In the genomic region with DNA sequence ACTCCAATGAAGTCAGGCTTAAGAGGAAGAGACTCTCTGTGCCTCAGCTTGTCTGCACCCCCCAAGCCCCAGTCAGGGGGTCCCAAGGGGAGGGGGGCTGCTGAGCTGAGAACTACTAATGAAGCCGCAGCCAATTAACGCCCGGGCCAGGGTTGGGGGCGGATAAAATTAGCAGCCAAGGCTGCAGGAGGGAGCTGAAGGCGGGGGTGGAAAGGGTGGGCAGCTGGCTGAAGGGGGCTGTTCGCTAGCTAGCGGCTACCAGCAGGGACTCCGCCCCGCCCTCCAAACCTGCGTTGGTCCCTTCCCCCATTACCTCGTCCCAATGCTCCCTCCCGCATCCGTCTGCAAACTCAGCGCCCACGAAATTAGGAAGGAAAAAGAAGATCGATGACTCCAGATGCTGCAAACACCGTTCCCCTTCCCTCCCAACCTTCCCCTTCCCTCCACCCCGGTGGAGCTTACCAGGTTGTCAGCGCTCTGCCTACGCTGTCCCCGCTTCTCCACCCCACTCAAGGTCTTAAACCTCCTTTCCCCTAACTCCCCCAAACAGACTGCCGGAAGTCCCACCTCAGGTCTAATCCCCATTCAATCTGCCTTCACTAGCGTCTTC, we compare ENCODE assay signal across 11 mouse cellular contexts. TPM values are rescaled to one million over a fixed set of nuclear protein-coding genes. Genes with fewer than 3 reads are reported as not detected.
A peak's percentile ranks its signal among the peaks of the same experiment; 100 is the strongest.
DNase-seq lines count a peak whose midpoint lies in the region; ATAC-seq and TF ChIP-seq lines count a peak whose summit lies in the region.
"Had no signal": no experiment of that assay in that cellular context is flagged by ENCODE, and none has a peak within 500 bp of the region (broad histone marks: within the 10 kb centered on the region; RNA-seq: fewer than 3 reads in every experiment).

No protein-coding gene starts in this region.

- H3K4me1 ChIP-seq in ES-Bruce4 (ENCODE audit: control insufficient read depth, insufficient read depth, low read length) (peaks cover 2% of the 10 kb centered on the region), G1E (ENCODE audit: insufficient read depth, low read depth, low read length) (peaks cover 46% of the 10 kb centered on the region)
- peaks cover 73% of the 10 kb centered on the region for H3K4me1 ChIP-seq in hindbrain, embryonic 12.5 days
- H3K4me1 ChIP-seq in midbrain, embryonic 13.5 days (replicated peaks) = peaks cover 76% of the 10 kb centered on the region

- H3K36me3 ChIP-seq in ES-Bruce4 (ENCODE audit: control insufficient read depth, insufficient read depth, low read length, poor library complexity, severe bottlenecking) (no peaks in the 10 kb centered on the region), G1E (replicated peaks) (peaks cover 16% of the 10 kb centered on the region)
- H3K36me3 ChIP-seq in hindbrain, embryonic 12.5 days = 0 out of 2 replicates have a peak, but pooled peaks cover 3% of the 10 kb centered on the region
- 0 out of 2 replicates have a peak, but pooled peaks cover 4% of the 10 kb centered on the region for H3K36me3 ChIP-seq in midbrain, embryonic 13.5 days

- DNase-seq in G1E (ENCODE audit: low spot score) = no peak
- DNase-seq in adrenal gland, postnatal 10 days = no peak
- DNase-seq in lung, adult 18-20 months = no peak
- DNase-seq: lung, postnatal 36 days; spleen, adult 18-20 months had no signal

- no peak for TF ChIP-seq POLR2A in ES-Bruce4 (IDR thresholded peaks at IDR 0.05; ENCODE audit: insufficient read depth, low read length)

- no peak for ATAC-seq in G1E (ENCODE audit: extremely low read depth, insufficient number of reproducible peaks, low FRiP score, poor library complexity, severe bottlenecking)
- ATAC-seq in hindbrain, embryonic 12.5 days (ENCODE audit: low FRiP score) = 0 out of 2 replicates have a peak, but pooled peaks have one; percentile 11
- no peak for ATAC-seq in midbrain, embryonic 13.5 days
- no peak for ATAC-seq in megakaryocyte progenitor cell, adult 5-6 weeks (replicated peaks; ENCODE audit: poor library complexity)

- no peaks in the 10 kb centered on the region for H3K9me3 ChIP-seq in ES-Bruce4 (replicated peaks; ENCODE audit: control insufficient read depth, insufficient read depth, low read length, poor library complexity, severe bottlenecking)
- peaks cover 18% of the 10 kb centered on the region for H3K9me3 ChIP-seq in G1E (replicated peaks)
- no peaks in the 10 kb centered on the region for H3K9me3 ChIP-seq in hindbrain, embryonic 12.5 days (replicated peaks)
- no peaks in the 10 kb centered on the region for H3K9me3 ChIP-seq in midbrain, embryonic 13.5 days

- H3K27me3 ChIP-seq in ES-Bruce4 (ENCODE audit: control insufficient read depth, insufficient read depth, low read length, poor library complexity, severe bottlenecking) (no peaks in the 10 kb centered on the region; the same call in 1 of the 2 replicates), G1E (ENCODE audit: insufficient read depth, low read length) (peaks cover 56% of the 10 kb centered on the region)
- peaks cover 64% of the 10 kb centered on the region for H3K27me3 ChIP-seq in hindbrain, embryonic 12.5 days
- H3K27me3 ChIP-seq in midbrain, embryonic 13.5 days = peaks cover 69% of the 10 kb centered on the region

- TF ChIP-seq EP300 in ES-Bruce4 (IDR thresholded peaks at IDR 0.05; ENCODE audit: insufficient read depth, low read depth, low read length) = no peak

- H3K27ac ChIP-seq in ES-Bruce4 (ENCODE audit: insufficient read depth, low read length) = no peak overlapping the region
- peak overlapping the region; percentile 60 for H3K27ac ChIP-seq in hindbrain, embryonic 12.5 days
- peak overlapping the region; percentile 27 for H3K27ac ChIP-seq in midbrain, embryonic 13.5 days

- H3K9ac ChIP-seq in ES-Bruce4 (ENCODE audit: low read depth, poor library complexity, severe bottlenecking) = peak overlapping the region; percentile 17
- 0 out of 2 replicates have a peak overlapping the region, but pooled peaks have one; percentile 6 for H3K9ac ChIP-seq in hindbrain, embryonic 12.5 days
- peak overlapping the region; percentile 32 for H3K9ac ChIP-seq in midbrain, embryonic 13.5 days (replicated peaks)

- peak overlapping the region; percentile 54 for H3K4me3 ChIP-seq in ES-Bruce4 (ENCODE audit: low read depth, low read length)
- peak overlapping the region; percentile 64; the same call in 1 of the 2 replicates for H3K4me3 ChIP-seq in G1E (ENCODE audit: low read depth, low read length)
- no peak overlapping the region for H3K4me3 ChIP-seq in hindbrain, embryonic 12.5 days
- H3K4me3 ChIP-seq in midbrain, embryonic 13.5 days (replicated peaks) = peak overlapping the region; percentile 21

- TF ChIP-seq CTCF in ES-Bruce4 (IDR thresholded peaks at IDR 0.05; ENCODE audit: low read depth, low read length) (no peak), G1E (IDR thresholded peaks at IDR 0.05; ENCODE audit: low read depth, low read length) (no peak)

- peak overlapping the region; percentile 82 for H3K4me2 ChIP-seq in hindbrain, embryonic 12.5 days (replicated peaks)
- H3K4me2 ChIP-seq in midbrain, embryonic 13.5 days (replicated peaks) = peak overlapping the region; percentile 78

- 3% methylated on average over 23 of the region's 23 CpGs for WGBS in hindbrain, embryonic 12.5 days
- whole genome bisulfite sequencing in midbrain, embryonic 13.5 days = 1% methylated on average over 23 of the region's 23 CpGs

RNA-seq across cellular contexts. Expression of gene Shmt2, which starts 2.5 kb away (rescaled TPM):
- 67.4 and 68.2 TPM in 2 replicates for polyA plus RNA-seq in ES-Bruce4 (2011; ENCODE audit: insufficient read depth, insufficient read length, low read depth, missing spikeins)
- total RNA-seq in G1E (2014; fragmentation: Nextera tagmentation) = 338 and 343 TPM in 2 replicates
- 238 and 271 TPM in 2 replicates for total RNA-seq in G1E (2017)
- 622 and 702 TPM in 2 replicates for polyA plus RNA-seq in G1E (2012)
- 67.1 and 67.5 TPM in 2 replicates for polyA plus RNA-seq in hindbrain, embryonic 12.5 days (2016; fragmentation: Nextera tagmentation; extraction: Ambion mirVana)
- 54.3 and 56.2 TPM in 2 replicates for polyA plus RNA-seq in midbrain, embryonic 13.5 days (2015; fragmentation: Nextera tagmentation; extraction: Ambion mirVana)
- 10 to 100 TPM; 56.1 to 57.7 TPM for total RNA-seq in adrenal gland, postnatal 10 days (2021)
- total RNA-seq in megakaryocyte progenitor cell, adult 5-6 weeks (2015) = 91.3 and 92.6 TPM in 2 replicates
- 95.8 and 100 TPM in 2 replicates for total RNA-seq in megakaryocyte progenitor cell, adult 5-6 weeks (2017)

RNA-seq across cellular contexts. Expression of gene Nxph4, which starts 9.6 kb away (rescaled TPM):
- 0.79 TPM in 1 of 2 replicates, not detected in the other for polyA plus RNA-seq in ES-Bruce4 (2011; ENCODE audit: insufficient read depth, insufficient read length, low read depth, missing spikeins)
- not detected in 2 replicates for total RNA-seq in G1E (2014; fragmentation: Nextera tagmentation)
- total RNA-seq in G1E (2017) = 0.06 and 0.11 TPM in 2 replicates
- polyA plus RNA-seq in G1E (2012) = 0.22 and 0.40 TPM in 2 replicates
- polyA plus RNA-seq in hindbrain, embryonic 12.5 days (2016; fragmentation: Nextera tagmentation; extraction: Ambion mirVana) = 101 and 109 TPM in 2 replicates
- polyA plus RNA-seq in midbrain, embryonic 13.5 days (2015; fragmentation: Nextera tagmentation; extraction: Ambion mirVana) = 78.8 and 83.9 TPM in 2 replicates
- total RNA-seq in adrenal gland, postnatal 10 days (2021) = 1 to 10 TPM; 5.3 TPM
- total RNA-seq in megakaryocyte progenitor cell, adult 5-6 weeks (2015) = not detected in 2 replicates
- total RNA-seq in megakaryocyte progenitor cell, adult 5-6 weeks (2017) = not detected in 2 replicates
- total RNA-seq: MEL; neutrophil, adult 5-6 weeks had no signal

RNA-seq across cellular contexts. Expression of gene Ndufa4l2, which starts 10.0 kb away (rescaled TPM):
- polyA plus RNA-seq in ES-Bruce4 (2011; ENCODE audit: insufficient read depth, insufficient read length, low read depth, missing spikeins) (5.4 and 5.7 TPM in 2 replicates), G1E (2012) (1,245 and 1,719 TPM in 2 replicates)
- total RNA-seq in G1E (2014; fragmentation: Nextera tagmentation) (976 and 1,076 TPM in 2 replicates), G1E (2017) (238 and 262 TPM in 2 replicates)
- 7.7 and 8.4 TPM in 2 replicates for polyA plus RNA-seq in hindbrain, embryonic 12.5 days (2016; fragmentation: Nextera tagmentation; extraction: Ambion mirVana)
- polyA plus RNA-seq in midbrain, embryonic 13.5 days (2015; fragmentation: Nextera tagmentation; extraction: Ambion mirVana) = 11.5 and 13.8 TPM in 2 replicates
- 10 to 100 TPM; 49.3 to 56.4 TPM for total RNA-seq in adrenal gland, postnatal 10 days (2021)
- total RNA-seq in megakaryocyte progenitor cell, adult 5-6 weeks (2015) = not detected in 2 replicates
- not detected in 2 replicates for total RNA-seq in megakaryocyte progenitor cell, adult 5-6 weeks (2017)
- total RNA-seq: neutrophil, adult 5-6 weeks had no signal

RNA-seq across cellular contexts. Expression of gene Stac3, which starts 23.3 kb away (rescaled TPM):
- polyA plus RNA-seq in ES-Bruce4 (2011; ENCODE audit: insufficient read depth, insufficient read length, low read depth, missing spikeins) (1.9 and 2.6 TPM in 2 replicates), G1E (2012) (0.07 and 0.17 TPM in 2 replicates)
- total RNA-seq in G1E (2014; fragmentation: Nextera tagmentation) (1.2 TPM in 1 of 2 replicates, not detected in the other), G1E (2017) (0.60 and 0.93 TPM in 2 replicates)
- polyA plus RNA-seq in hindbrain, embryonic 12.5 days (2016; fragmentation: Nextera tagmentation; extraction: Ambion mirVana) = 2.2 and 4.8 TPM in 2 replicates
- polyA plus RNA-seq in midbrain, embryonic 13.5 days (2015; fragmentation: Nextera tagmentation; extraction: Ambion mirVana) = 1.6 and 2.3 TPM in 2 replicates
- total RNA-seq in adrenal gland, postnatal 10 days (2021) = 10 to 100 TPM in 1 of 2 experiments, 1 to 10 TPM in 1; 5.2 to 16.9 TPM
- 0.20 and 0.25 TPM in 2 replicates for total RNA-seq in megakaryocyte progenitor cell, adult 5-6 weeks (2015)
- 1.1 TPM in 1 of 2 replicates, not detected in the other for total RNA-seq in megakaryocyte progenitor cell, adult 5-6 weeks (2017)
- total RNA-seq: MEL had no signal

Comparison
In these comparisons a context has a peak if more than half of its experiments do, and no peak if none do; other contexts are left out.
1. RNA of gene Nxph4, which starts 9.6 kb away (polyA plus RNA-seq): 101 to 109 TPM in hindbrain, embryonic 12.5 days and 78.8 to 83.9 TPM in midbrain, embryonic 13.5 days; 0.22 to 0.40 TPM in G1E and 0.79 TPM in ES-Bruce4; every median in the first group is over 10 times any median in the second.
2. RNA of gene Ndufa4l2, which starts 10.0 kb away (polyA plus RNA-seq): 1,245 to 1,719 TPM in G1E; 11.5 to 13.8 TPM in midbrain, embryonic 13.5 days, 7.7 to 8.4 TPM in hindbrain, embryonic 12.5 days and 5.4 to 5.7 TPM in ES-Bruce4; every median in the first group is over 10 times any median in the second.
3. Peak in every context shown above with its lines, with median percentiles within 50 percentile points of each other: H3K9ac ChIP-seq.